Comparison of ENCODE assay signal across 16 mouse cellular contexts in genomic region chr7:137244839-137245238, GRCm38 (mm10).
A peak's percentile ranks its signal among the peaks of the same experiment; 100 is the strongest.
DNase-seq lines count a peak whose midpoint lies in the region; ATAC-seq lines count a peak whose summit lies in the region.
"Had no signal": no experiment of that assay in that cellular context is flagged by ENCODE, and none has a peak within 500 bp of the region (broad histone marks: within the 10 kb centered on the region; RNA-seq: fewer than 3 reads in every experiment).

No protein-coding gene starts in this region.

- peaks cover 42% of the 10 kb centered on the region for H3K4me1 ChIP-seq in forebrain, embryonic 13.5 days
- peaks cover 79% of the 10 kb centered on the region for H3K4me1 ChIP-seq in forebrain, embryonic 12.5 days
- peaks cover 21% of the 10 kb centered on the region for H3K4me1 ChIP-seq in midbrain, embryonic 11.5 days (ENCODE audit: control insufficient read depth, insufficient read depth, low read length)
- peaks cover 68% of the 10 kb centered on the region for H3K4me1 ChIP-seq in midbrain, embryonic 10.5 days
- H3K4me1 ChIP-seq in midbrain, embryonic 14.5 days (ENCODE audit: control insufficient read depth, insufficient read depth, low read length) = peaks cover 91% of the 10 kb centered on the region
- H3K4me1 ChIP-seq: liver, embryonic 12.5 days; megakaryocyte, embryonic 14.5 days had no signal

- H3K27me3 ChIP-seq in forebrain, embryonic 13.5 days = peaks cover 85% of the 10 kb centered on the region
- peaks cover 79% of the 10 kb centered on the region for H3K27me3 ChIP-seq in forebrain, embryonic 12.5 days
- no peaks in the 10 kb centered on the region for H3K27me3 ChIP-seq in midbrain, embryonic 11.5 days (ENCODE audit: control insufficient read depth, insufficient read depth, low read length)
- peaks cover 64% of the 10 kb centered on the region for H3K27me3 ChIP-seq in midbrain, embryonic 10.5 days (ENCODE audit: low read depth, poor library complexity, severe bottlenecking)
- no peaks in the 10 kb centered on the region for H3K27me3 ChIP-seq in midbrain, embryonic 14.5 days (ENCODE audit: control insufficient read depth, insufficient read depth, low read length)

- peak; percentile 23; the same call in 1 of the 2 replicates for ATAC-seq in forebrain, embryonic 13.5 days
- no peak for ATAC-seq in forebrain, embryonic 12.5 days (ENCODE audit: low FRiP score)
- no peak for ATAC-seq in midbrain, embryonic 11.5 days (ENCODE audit: low FRiP score)
- peak; percentile 65; the same call in 1 of the 2 replicates for ATAC-seq in midbrain, embryonic 14.5 days (ENCODE audit: low FRiP score, low TSS enrichment)
- no peak for ATAC-seq in erythroid progenitor cell, adult 5-6 weeks (replicated peaks; ENCODE audit: low FRiP score, poor library complexity, severe bottlenecking)
- ATAC-seq: liver, embryonic 12.5 days had no signal

- H3K4me3 ChIP-seq in forebrain, embryonic 13.5 days = no peak overlapping the region
- H3K4me3 ChIP-seq in forebrain, embryonic 12.5 days (replicated peaks) = no peak overlapping the region
- H3K4me3 ChIP-seq in midbrain, embryonic 11.5 days (ENCODE audit: low read depth, low read length) = no peak overlapping the region
- no peak overlapping the region for H3K4me3 ChIP-seq in midbrain, embryonic 10.5 days
- no peak overlapping the region for H3K4me3 ChIP-seq in midbrain, embryonic 14.5 days (replicated peaks; ENCODE audit: low read depth, low read length)
- H3K4me3 ChIP-seq: erythroblast, embryonic 14.5 days; heart, embryonic 10.5 days; layer of hippocampus, adult 2 months; liver, embryonic 12.5 days; megakaryocyte, embryonic 14.5 days had no signal

- H3K36me3 ChIP-seq in forebrain, embryonic 13.5 days (ENCODE audit: poor library complexity, severe bottlenecking) = no peaks in the 10 kb centered on the region
- H3K36me3 ChIP-seq in forebrain, embryonic 12.5 days (replicated peaks) = no peaks in the 10 kb centered on the region
- H3K36me3 ChIP-seq in midbrain, embryonic 11.5 days (ENCODE audit: control insufficient read depth, insufficient read depth, low read length) = no peaks in the 10 kb centered on the region
- H3K36me3 ChIP-seq in midbrain, embryonic 10.5 days = no peaks in the 10 kb centered on the region
- H3K36me3 ChIP-seq in midbrain, embryonic 14.5 days (ENCODE audit: control insufficient read depth, insufficient read depth, low read length) = no peaks in the 10 kb centered on the region
- H3K36me3 ChIP-seq: heart, embryonic 10.5 days; liver, embryonic 12.5 days had no signal

- no peak overlapping the region for H3K4me2 ChIP-seq in forebrain, embryonic 13.5 days
- no peak overlapping the region for H3K4me2 ChIP-seq in forebrain, embryonic 12.5 days
- H3K4me2 ChIP-seq in midbrain, embryonic 11.5 days = no peak overlapping the region
- H3K4me2 ChIP-seq in midbrain, embryonic 14.5 days (ENCODE audit: low read length) = peak overlapping the region; percentile 24
- H3K4me2 ChIP-seq: liver, embryonic 12.5 days had no signal

- WGBS in forebrain, embryonic 13.5 days = 70% methylated on average over 7 of the region's 7 CpGs
- WGBS in forebrain, embryonic 12.5 days = 68% methylated on average over 7 of the region's 7 CpGs
- 77% methylated on average over 7 of the region's 7 CpGs for WGBS in midbrain, embryonic 11.5 days
- 85% methylated on average over 7 of the region's 7 CpGs for WGBS in midbrain, embryonic 10.5 days
- 31% methylated on average over 7 of the region's 7 CpGs for WGBS in midbrain, embryonic 14.5 days

- no peaks in the 10 kb centered on the region for H3K9me3 ChIP-seq in forebrain, embryonic 13.5 days (replicated peaks)
- H3K9me3 ChIP-seq in forebrain, embryonic 12.5 days = no peaks in the 10 kb centered on the region
- H3K9me3 ChIP-seq in midbrain, embryonic 11.5 days (ENCODE audit: control insufficient read depth, low read length) = no peaks in the 10 kb centered on the region
- H3K9me3 ChIP-seq in midbrain, embryonic 10.5 days (replicated peaks) = no peaks in the 10 kb centered on the region
- no peaks in the 10 kb centered on the region for H3K9me3 ChIP-seq in midbrain, embryonic 14.5 days (ENCODE audit: control insufficient read depth, low read length)
- H3K9me3 ChIP-seq: heart, embryonic 10.5 days; liver, embryonic 12.5 days; megakaryocyte, embryonic 14.5 days had no signal

- no peak overlapping the region for H3K9ac ChIP-seq in forebrain, embryonic 13.5 days
- H3K9ac ChIP-seq in forebrain, embryonic 12.5 days = no peak overlapping the region
- no peak overlapping the region for H3K9ac ChIP-seq in midbrain, embryonic 11.5 days (ENCODE audit: low read length)
- no peak overlapping the region; the same call in 1 of the 2 replicates for H3K9ac ChIP-seq in midbrain, embryonic 14.5 days (replicated peaks; ENCODE audit: low read length)
- H3K9ac ChIP-seq: liver, embryonic 12.5 days had no signal

- DNase-seq in midbrain, embryonic 11.5 days (ENCODE audit: low spot score, missing footprints) = no peak
- DNase-seq in midbrain, embryonic 10.5 days (ENCODE audit: low spot score) = no peak
- peak; percentile 74 for DNase-seq in midbrain, embryonic 14.5 days
- no peak for DNase-seq in thymus, postnatal 4 days
- no peak for DNase-seq in urinary bladder, postnatal 36 days (ENCODE audit: low spot score in 2 of 2)
- DNase-seq: cerebellum, adult 9-10 months; gastrocnemius, postnatal 25 days; kidney, adult 8-10 months had no signal

- no peak overlapping the region for H3K27ac ChIP-seq in forebrain, embryonic 13.5 days
- H3K27ac ChIP-seq in forebrain, embryonic 12.5 days = no peak overlapping the region
- H3K27ac ChIP-seq in midbrain, embryonic 11.5 days (ENCODE audit: low read depth, low read length) = peak overlapping the region; percentile 0; the same call in 1 of the 2 replicates
- H3K27ac ChIP-seq in midbrain, embryonic 10.5 days (replicated peaks) = no peak overlapping the region
- peak overlapping the region; percentile 79 for H3K27ac ChIP-seq in midbrain, embryonic 14.5 days (replicated peaks; ENCODE audit: low read depth, low read length)
- H3K27ac ChIP-seq: heart, embryonic 10.5 days; layer of hippocampus, adult 2 months; liver, embryonic 12.5 days had no signal

Comparison
In these comparisons a context has a peak if more than half of its experiments do, and no peak if none do; other contexts are left out.
1. ATAC-seq: peak in forebrain, embryonic 13.5 days (single experiment) and midbrain, embryonic 14.5 days (single experiment); none in forebrain, embryonic 12.5 days (single experiment), midbrain, embryonic 11.5 days (single experiment) and erythroid progenitor cell, adult 5-6 weeks (single experiment).
2. H3K27ac ChIP-seq: peak in midbrain, embryonic 11.5 days (single experiment) and midbrain, embryonic 14.5 days (single experiment); none in forebrain, embryonic 13.5 days (single experiment), forebrain, embryonic 12.5 days (single experiment) and midbrain, embryonic 10.5 days (single experiment).